Mouse (Mus musculus) heart, postnatal 25 days (tissue): ENCODE data around the gene Gfi1b. TPM values are rescaled to one million over a fixed set of nuclear protein-coding genes. Genes with fewer than 3 reads are reported as not detected.

ENCODE experiments used
- DNase-seq: peaks from one replicate; pipeline ENCODE4 v3.0.0; 2022; ENCODE audit warnings: low spot score
- intact Hi-C: fragments of 180-260 bp; cut with DNase I; formaldehyde crosslinking; loops from one replicate; pipeline ENCODE4 v1.15.1; 2025
- total RNA-seq, 2 experiments: library from RNA; stranded (reverse); gene quantifications; 2 replicates each; pipeline ENCODE4 v1.2.3; 2021

Gfi1b gene
- total RNA-seq: not detected

DNA sequence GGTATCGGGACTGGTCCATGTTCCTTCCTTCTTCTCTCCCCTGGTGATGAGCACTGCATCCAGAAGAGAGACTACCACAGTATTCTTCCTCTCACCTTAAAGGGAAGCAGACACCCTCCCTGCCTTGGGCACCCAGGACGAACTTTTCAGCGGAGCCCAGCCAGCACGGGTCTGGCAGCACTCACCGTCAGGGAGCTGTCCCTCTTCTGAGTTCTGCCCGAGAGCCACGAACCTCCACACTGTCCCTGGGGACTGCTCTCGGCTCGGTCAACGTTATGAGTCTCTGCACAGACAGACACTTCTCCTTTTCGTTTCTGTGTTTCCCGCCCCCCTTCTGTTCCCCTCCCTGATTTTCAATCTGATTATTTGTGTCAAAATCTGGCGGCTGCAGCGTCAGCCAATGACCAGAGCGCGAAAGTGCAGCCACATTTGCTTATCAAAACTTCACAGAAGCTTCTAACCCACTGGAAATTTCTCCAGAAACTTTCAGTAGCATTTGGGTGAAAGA, at the start of gene Gfi1b:
Gene Gfi1b, minus strand, starts transcription at position 319 of the 508 bp plus-strand sequence.
- DNase-seq: no peak
- intact Hi-C loops: loop anchor here (2.0 kb wide), 1 partner anchor 27 kb away; no protein-coding TSS in a partner anchor

DNA sequence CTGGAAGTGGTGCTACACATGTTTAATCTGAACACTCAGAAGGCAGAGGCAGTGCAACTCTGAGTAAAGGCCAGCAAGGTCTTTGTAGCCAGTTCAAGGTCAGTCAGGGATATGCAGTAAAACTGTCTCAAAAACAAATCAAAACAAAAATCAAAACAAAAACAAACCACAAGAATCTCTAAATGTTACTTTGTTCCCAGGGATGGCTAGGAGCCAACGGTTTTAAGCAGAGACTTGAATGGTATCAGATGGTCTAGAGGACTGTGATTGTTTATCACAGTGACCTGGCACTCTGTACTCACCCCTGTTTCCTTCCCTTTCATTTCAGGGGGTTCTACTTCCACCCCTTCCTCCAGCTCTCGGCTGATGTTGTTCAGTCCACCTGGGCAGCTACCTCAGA, 49.7 kb upstream of the Gfi1b start:
- DNase-seq: no peak
- intact Hi-C loops: no loop called here

DNA sequence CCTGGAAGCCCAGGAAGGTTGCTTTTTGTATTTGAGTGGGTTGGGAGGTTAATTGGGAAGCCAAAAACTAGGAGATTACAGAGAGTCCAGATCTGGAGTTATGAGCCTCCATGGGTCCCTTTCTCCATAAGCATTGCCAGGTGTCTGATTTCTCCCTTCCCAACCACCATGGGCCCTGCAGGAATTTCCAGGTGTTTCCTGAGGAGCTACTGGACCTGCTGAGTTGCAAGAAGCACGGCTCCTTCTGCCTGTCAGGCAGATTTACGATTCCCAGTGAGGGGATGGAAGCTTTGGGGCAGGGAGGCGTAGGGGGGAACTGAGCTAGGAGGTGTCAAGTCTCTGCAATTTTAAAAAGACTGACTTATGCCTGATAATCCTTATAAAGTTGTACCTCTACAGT, 44.0 kb upstream of the Gfi1b start:
- intact Hi-C loops: no loop called here
- DNase-seq: no peak

DNA sequence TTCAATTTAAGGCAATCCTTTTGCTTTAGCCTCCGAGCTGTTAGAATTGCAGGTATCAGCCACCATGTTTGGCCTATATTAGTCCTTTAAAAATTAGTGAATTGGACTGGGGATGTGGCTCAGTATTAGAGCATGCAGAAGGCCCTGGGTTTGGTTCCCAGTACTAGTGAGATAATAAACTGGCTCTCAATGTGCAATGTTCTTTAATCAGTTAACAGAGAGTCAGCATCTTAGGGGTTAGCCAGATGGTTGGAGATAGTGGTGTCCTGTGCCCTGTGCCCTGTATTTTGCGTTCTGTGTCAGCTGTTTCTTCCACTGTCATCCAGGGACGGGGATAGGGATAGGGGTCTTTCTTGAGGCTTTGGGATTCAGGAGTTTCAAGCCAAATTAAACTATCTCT, 41.1 kb upstream of the Gfi1b start:
- DNase-seq: no peak
- intact Hi-C loops: no loop called here

DNA sequence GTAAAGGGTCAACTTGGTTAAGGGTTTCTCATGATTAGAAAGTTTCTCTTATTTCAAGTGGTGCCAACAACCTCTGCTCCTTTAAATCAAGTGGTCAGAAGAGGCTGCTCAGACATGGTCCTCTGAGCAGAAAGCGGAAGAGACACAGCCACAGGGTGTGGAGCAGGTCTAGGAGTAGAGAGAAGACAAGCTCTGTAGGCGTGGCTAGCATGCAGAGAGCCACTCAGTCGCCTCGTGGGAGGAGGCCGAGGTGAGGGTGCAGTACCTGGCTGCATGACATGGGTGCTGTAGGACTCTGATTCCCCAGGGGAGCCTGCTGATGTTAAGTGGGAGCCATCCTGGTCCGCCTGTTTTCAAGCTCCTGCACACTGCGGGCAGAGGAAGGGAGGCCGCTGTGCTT, 34.4 kb upstream of the Gfi1b start:
- DNase-seq: no peak
- intact Hi-C loops: no loop called here

DNA sequence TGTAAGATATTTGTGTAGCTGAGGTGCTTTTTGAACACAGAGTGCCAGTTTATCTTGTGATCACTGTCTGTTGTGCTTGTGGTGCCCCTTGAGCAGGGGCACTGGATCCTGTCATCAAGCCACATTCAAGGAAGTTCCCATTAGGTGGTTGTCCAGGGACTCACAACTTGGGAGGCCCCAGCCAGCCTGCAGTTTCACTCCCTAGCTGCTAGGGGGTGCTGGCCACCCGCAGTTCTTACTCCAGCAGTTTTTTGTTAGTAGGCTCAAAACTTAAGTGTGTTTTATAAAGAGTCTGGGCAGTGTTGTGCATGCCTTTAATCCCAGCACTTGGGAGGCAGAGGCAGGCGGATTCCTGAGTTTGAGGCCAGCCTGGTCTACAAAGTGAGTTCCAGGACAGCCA, 32.5 kb upstream of the Gfi1b start:
- intact Hi-C loops: no loop called here
- no peak for DNase-seq

DNA sequence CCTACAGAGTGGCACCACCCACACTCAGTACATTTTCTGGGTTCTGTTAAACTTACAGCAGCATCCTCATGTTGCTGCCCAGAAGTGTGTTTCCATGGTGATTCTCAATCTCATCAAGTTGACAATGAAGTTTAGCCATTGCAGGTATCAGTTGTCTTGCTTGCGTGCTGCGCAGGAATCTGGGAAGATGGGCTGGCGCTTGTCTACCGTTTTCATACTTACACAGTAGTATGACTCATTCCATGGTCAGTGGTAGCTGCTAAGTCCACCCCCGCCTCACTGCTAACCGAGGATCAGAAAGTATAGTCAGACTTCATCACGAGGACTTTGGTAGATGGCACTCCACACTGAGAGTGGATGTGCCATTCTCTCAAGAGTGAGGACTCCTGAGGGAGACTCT, 31.6 kb upstream of the Gfi1b start:
- no peak for DNase-seq
- intact Hi-C loops: no loop called here

DNA sequence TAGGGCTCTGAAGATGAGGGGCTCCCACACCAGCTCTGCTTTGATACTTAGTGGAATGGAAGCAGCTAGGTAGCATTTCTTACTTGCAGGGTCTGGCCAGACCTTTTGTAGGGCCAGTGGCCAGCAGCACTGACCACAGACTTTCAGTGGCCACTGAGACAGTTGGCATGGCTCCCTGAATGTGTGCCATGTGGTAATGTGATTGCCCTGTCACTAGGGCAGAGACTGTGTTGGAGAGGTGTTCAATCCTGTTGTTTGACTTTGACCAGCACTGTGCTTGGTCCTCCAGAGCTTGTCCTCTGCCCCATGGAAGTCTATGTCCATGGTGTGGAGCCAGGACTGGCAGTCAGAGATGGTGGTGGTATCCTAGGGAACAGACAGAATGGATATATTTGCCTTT, 28.7 kb upstream of the Gfi1b start:
- intact Hi-C loops: no loop called here
- no peak for DNase-seq

DNA sequence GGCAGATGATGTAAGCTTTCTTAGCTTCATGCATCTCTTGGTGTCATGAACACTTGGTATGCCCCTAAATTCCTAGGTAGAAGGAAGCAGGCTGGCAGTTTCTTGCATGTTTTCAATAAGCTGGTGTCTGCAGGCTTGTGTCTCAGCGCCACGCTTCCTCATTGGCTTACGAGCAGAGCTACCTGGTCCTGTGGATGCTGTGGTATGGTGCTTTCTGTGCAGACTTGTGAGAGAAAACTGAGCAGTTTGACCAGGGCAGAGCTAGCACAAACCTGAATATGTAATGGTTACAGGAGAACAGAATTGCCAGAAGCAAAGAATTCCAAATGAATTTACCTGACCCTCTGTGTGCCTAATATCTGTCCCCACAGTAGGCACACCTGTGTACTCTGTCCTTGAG, 21.3 kb upstream of the Gfi1b start:
- no peak for DNase-seq
- intact Hi-C loops: loop anchor here (5.0 kb wide), 1 partner anchor 199 kb away; the partner anchor contains the start of genes Ddx31 and Gtf3c4

DNA sequence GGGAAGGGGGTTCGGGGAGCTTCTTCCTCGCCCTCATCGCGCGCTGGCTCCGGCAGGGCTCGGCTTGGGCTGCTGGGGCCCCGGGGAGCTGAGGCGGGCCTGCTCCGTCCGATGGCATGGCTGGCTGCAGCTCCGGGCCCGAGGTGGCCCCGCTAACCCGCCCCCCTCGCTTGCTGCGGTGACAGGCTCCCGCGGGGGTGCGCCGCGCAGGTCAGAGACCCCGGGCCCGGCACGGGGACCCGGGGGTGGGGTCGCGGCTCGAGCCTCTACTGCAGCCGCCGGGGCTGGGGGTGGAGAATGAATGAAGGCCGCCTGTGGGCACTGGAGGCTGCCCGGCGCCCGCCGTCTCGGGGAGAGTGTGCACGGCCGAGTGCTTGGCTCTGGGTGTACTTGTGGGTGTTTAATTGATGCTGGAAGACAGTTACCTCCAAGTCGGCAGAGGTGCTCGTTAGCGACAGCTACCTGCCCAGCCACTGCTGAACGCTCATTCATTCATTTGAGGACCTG, 19.7 kb upstream of the Gfi1b start:
- intact Hi-C loops: loop anchor here (5.0 kb wide), 1 partner anchor 201 kb away; the partner anchor contains the start of genes Ddx31 and Gtf3c4
- DNase-seq: no peak

DNA sequence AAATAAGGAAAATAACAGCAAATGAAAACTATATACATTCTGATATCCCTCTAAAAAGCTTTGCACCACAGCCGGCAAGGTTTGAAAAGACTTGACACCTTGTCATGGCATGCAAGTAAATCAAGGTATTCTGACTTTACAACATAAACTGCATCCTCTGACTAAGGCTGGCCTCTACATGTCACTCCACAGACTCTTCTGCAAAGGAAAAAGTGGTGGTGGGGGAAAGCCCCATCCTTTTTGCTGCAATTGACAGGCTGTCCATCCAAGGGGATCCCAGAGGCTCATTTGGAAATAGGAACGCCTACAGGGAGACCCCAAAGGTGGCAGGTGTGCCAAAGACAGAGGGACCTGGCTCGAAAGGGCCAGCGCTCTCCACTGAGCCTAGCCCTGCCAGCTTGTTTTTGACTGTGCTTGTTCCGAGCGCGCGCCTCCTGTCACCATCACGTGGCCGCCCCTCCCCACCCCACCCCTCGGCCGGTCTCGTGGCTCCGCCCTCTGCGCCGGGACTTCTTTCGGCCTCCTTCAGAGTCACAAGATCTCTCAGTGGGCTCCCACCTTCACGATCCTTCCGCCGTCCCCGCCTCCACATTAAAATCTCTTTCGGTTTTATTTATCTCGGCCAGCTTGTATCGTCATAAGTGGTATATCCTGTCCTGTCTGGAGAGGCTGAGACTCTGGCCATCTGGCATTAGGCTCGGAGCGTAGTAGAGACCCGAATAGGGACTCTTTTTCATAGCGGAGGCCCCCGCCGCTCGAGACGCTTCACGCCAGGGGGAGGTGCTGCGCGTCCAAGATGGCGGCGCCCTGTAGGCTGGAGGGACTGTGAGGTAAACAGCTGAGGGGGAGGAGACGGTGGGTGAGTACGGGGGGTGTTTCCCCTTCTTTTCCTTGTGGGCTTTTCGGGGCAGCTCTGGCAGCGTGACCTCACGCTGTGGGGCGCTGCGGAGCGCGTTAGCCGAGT, 19.0 kb upstream of the Gfi1b start, which contains the start of gene Tsc1:
Gene Tsc1, plus strand, starts transcription at position 768 of the 964 bp plus-strand sequence.
- DNase-seq: peak; percentile 91
- intact Hi-C loops: loop anchor here (5.0 kb wide), 1 partner anchor 202 kb away; the partner anchor contains the start of genes Ddx31 and Gtf3c4

DNA sequence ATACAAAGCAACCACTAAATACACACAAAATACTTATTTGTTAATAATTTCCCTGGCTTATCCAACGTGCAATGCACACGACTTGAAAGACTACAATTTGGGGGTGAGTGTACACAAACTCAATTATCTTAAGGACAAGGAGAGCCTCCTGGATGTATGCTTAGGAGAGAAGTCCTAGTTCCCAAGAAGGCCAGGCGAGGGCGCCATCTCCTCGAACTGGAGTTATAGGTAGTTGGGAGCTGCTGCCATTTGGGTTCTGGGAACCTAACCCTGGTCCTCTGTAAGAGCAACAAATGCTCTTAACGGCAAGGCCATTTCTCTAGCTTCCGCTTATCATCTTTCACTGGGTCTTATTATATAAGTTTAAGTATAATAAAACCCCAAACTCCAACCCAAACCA, 18.0 kb upstream of the Gfi1b start:
- intact Hi-C loops: loop anchor here (5.0 kb wide), 1 partner anchor 203 kb away; the partner anchor contains the start of genes Ddx31 and Gtf3c4
- DNase-seq: no peak

DNA sequence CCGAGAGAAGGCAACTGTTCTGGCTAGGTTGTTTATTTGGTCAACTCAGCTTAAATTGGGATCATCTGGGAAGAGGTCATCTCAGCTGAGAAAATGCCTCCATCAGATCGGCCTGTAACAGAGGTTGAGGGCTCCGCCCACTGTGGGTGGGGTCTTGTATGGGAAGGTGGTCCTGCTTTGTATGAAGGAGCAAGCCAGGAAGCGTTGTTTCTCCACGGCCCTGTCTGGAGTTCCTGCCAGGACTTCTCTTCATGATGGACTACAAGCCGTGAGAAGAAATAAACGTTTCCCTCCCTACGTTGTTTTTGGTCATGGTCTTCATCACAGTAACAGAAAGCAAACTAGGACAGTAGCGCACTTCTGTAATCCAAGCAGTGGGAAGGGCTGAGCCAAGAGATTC, 17.1 kb upstream of the Gfi1b start:
- no peak for DNase-seq
- intact Hi-C loops: no loop called here

DNA sequence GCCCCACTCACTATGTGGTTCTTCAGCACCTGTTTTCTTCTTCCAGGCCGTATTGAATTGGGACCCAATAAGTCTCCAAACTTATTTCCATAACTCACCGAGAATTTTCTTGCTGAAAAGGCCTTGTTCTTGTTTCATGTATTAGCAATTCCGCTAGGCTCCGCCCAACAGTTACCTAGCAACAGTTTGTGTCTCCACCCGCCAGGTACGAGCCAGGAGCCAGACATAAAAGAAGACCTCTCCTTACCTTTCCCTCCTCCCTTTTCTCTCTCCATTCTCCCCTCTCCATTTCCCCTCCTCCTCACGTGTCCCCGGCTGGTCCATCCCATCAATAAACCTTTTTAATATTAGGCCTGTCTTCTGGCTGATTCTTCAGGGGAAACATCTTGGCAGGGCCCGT, 16.6 kb upstream of the Gfi1b start:
- DNase-seq: no peak
- intact Hi-C loops: no loop called here

DNA sequence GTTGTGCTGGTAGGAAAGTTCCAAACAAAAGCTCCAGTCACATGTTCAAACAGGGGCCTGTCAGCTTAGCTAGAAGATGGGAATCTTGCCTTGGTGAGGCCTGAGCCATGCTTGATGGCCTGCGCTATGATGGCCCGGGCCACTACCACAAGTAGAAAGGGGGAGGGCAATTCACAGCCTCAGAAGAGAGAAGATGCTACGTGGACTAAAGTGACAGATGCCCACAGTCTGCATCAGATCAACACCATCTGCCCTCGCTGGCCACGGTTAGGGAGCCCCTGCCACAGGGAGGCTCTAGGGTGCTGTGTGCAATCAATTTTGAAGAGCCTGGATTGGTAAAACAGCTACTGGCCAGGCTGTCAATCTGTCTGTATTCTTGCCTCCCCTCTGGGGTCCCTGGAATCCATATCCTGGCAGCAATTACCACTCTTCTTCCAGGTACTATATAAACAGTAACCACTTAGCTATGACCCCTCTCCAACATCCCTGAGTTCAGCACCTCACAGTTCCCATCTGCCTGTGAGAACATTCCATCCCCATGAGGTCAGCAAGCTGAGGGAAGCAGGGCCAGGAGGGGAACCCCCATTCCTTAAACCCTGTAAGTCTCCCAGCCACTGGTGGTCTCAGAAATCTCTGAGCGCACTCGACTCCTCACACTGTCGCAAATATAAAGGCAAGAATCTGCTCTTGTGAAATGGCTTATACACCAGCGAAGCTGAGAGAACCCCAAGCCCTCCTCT, 15.5 kb upstream of the Gfi1b start:
- DNase-seq: no peak

DNA sequence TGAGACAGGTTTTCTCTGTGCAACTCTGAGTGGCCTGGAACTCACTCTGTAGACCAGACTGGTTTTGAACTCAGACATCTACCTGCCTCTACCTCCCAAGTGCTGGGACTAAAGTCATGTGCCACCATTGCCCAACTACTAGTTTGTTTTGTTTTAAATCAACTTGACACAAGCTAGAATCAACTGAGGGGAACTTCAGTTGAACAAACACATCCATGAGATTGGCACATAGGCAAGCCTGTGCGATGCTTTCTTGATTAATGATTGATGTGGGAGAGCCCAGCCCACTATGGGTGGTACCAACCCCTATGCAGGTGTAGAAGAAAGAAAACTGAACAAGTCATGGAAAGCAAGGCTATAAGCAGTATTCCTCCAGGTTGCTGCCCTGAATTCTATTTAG, 13.4 kb upstream of the Gfi1b start:
- no peak for DNase-seq
- intact Hi-C loops: no loop called here

More for the DNA sequence above, 15.5 kb upstream of the Gfi1b start:
- intact Hi-C loops: no loop called here

DNA sequence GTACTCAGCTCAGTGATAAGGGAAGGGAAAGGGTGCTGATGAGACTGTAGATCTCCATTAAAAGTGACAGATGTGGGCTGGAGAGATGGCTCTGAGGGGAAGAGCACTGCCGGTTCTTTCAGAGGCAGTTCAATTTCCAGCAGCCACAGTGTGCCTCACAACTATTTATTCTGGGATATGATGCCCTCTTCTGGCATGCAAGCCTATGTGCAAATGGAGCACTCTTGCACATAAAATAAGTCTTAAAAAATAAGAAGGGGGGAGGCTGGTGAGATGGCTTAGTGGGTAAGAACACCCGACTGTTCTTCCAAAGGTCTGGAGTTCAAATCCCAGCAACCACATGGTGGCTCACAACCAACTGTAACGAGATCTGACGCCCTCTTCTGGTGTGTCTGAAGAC, 11.4 kb upstream of the Gfi1b start:
- no peak for DNase-seq
- intact Hi-C loops: no loop called here

DNA sequence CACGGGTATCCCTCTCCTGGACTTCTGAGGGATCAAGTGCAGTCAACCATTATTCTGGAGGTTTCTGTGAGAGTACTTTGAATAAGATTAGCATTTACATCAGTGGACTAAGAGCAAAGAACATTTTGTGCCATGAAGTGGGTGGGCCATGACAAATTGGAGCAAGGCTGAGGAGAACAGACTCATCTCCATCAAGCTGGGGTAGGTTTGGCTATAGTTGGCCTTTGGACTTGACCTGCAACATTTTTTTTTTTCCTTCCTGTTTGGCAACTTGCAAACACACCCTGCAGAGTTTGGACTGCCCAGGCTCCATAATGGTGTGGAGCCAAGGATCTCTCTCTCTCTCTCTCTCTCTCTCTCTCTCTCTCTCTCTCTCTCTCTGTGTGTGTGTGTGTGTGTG, 10.8 kb upstream of the Gfi1b start:
- DNase-seq: no peak
- intact Hi-C loops: no loop called here

DNA sequence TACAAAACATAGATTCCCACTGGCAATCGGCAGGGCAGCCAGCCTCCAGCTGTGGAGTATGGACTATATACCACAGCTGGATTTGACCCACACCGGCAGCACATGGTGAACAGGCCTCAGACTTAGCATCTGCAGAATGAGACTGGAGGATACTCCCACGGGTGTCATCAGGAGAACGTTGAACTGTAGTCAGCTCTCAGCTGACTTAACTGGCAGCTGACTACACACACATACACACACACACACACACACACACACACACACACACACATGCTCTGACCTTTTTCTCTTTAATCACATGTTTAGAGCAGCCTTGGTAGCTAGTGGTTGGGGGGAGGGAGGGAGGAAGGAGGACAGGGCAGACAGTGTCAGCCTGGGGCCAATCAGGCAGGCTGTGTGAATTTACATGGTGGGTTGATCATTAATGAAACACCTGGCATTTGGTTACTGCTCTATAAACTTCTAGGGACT, 8.2 kb upstream of the Gfi1b start:
- intact Hi-C loops: no loop called here
- DNase-seq: no peak

DNA sequence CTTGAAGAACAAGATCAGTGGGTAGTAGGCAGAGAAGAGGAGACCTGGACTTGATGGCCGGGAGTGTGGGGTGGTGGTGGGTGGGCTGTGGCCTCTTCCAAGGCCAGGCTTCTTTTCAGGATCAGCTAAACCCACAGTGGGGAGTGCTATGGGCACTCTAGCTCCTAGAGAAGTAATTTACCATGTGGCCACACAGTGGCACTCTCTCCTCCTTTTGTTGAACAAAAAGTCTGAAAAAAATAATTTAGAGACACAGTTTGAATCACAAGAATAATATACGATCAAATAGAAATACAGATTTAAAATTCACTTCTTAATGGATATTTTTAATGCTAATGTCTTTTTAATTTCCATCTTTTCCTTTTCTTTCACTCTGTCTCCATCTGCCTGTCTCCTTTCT, 6.3 kb upstream of the Gfi1b start:
- intact Hi-C loops: no loop called here
- DNase-seq: no peak
